In the genomic region with DNA sequence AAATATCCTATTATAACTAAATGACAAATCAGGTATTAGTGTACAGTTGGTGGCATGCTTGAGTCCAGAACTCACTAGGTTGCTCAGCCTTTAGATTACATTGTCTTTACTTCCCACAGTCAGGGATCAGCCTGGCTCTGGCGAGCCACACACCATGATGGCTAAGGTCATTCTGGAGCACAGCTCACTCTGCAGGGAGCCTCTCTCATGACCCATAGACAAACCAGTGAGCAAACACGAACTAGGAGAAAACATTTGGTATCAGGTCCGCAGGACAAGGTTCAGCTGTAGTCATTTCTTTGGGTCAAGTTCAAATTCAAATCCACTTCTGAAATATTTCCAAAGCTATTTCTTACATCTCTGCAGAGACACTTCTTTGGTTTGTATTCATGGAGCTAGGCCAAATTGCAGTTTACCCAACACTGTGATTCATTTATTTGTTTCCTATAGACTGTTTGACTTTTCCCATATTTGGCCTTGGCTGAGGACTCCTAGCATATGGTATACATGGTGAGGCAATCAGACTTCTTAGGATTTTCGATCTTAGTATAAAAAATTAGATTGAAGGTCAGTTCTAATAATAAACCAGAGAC, we compare ENCODE assay signal across 17 mouse cellular contexts.
DNase-seq lines count a peak whose midpoint lies in the region; ATAC-seq and TF ChIP-seq lines count a peak whose summit lies in the region.
"Had no signal": no experiment of that assay in that cellular context is flagged by ENCODE, and none has a peak within 500 bp of the region (broad histone marks: within the 10 kb centered on the region; RNA-seq: fewer than 3 reads in every experiment).

No protein-coding gene starts in this region.

- no peaks in the 10 kb centered on the region for H3K9me3 ChIP-seq in liver, postnatal 0 days (ENCODE audit: low read length)
- H3K9me3 ChIP-seq in forebrain, embryonic 11.5 days (ENCODE audit: control insufficient read depth, low read length), result no peaks in the 10 kb centered on the region
- H3K9me3 ChIP-seq: heart, embryonic 15.5 days; hindbrain, embryonic 10.5 days; kidney, embryonic 15.5 days; limb, embryonic 15.5 days; megakaryocyte, embryonic 14.5 days had no signal

- peak; percentile 6; the same call in 1 of the 2 replicates for TF ChIP-seq EP300 in liver, postnatal 0 days (IDR thresholded peaks at IDR 0.05; ENCODE audit: low read depth)

- no peaks in the 10 kb centered on the region for H3K27me3 ChIP-seq in cerebellum, adult 2 months (ENCODE audit: control insufficient read depth, insufficient read depth, low read length)
- no peaks in the 10 kb centered on the region for H3K27me3 ChIP-seq in liver, adult 2 months (ENCODE audit: control insufficient read depth, insufficient read depth, low read length)
- no peaks in the 10 kb centered on the region for H3K27me3 ChIP-seq in liver, postnatal 0 days (ENCODE audit: insufficient read depth, low read length)
- no peaks in the 10 kb centered on the region for H3K27me3 ChIP-seq in forebrain, embryonic 11.5 days (ENCODE audit: control insufficient read depth, insufficient read depth, low read length)
- H3K27me3 ChIP-seq: heart, embryonic 15.5 days; kidney, embryonic 15.5 days; limb, embryonic 15.5 days; megakaryocyte, embryonic 14.5 days had no signal

- peak overlapping the region; percentile 61 for H3K4me2 ChIP-seq in liver, postnatal 0 days (ENCODE audit: low read depth, low read length)
- H3K4me2 ChIP-seq in forebrain, embryonic 11.5 days (ENCODE audit: low read depth, low read length, severe bottlenecking), result no peak overlapping the region
- H3K4me2 ChIP-seq: heart, embryonic 15.5 days; kidney, embryonic 15.5 days; limb, embryonic 15.5 days had no signal

- H3K9ac ChIP-seq in liver, adult 2 months (ENCODE audit: low read depth, low read length), result no peak overlapping the region
- peak overlapping the region; percentile 27 for H3K9ac ChIP-seq in liver, postnatal 0 days (replicated peaks)
- no peak overlapping the region for H3K9ac ChIP-seq in forebrain, embryonic 11.5 days (ENCODE audit: low read length)
- H3K9ac ChIP-seq: heart, embryonic 15.5 days; kidney, embryonic 15.5 days; limb, embryonic 15.5 days had no signal

- peaks cover 17% of the 10 kb centered on the region for H3K4me1 ChIP-seq in cerebellum, adult 2 months (ENCODE audit: control insufficient read depth, insufficient read depth, low read length)
- H3K4me1 ChIP-seq in liver, adult 2 months (ENCODE audit: control insufficient read depth, insufficient read depth, low read length), result peaks cover 39% of the 10 kb centered on the region
- H3K4me1 ChIP-seq in liver, postnatal 0 days (ENCODE audit: insufficient read depth), result peaks cover 77% of the 10 kb centered on the region
- no peaks in the 10 kb centered on the region for H3K4me1 ChIP-seq in forebrain, embryonic 11.5 days (replicated peaks; ENCODE audit: control insufficient read depth, insufficient read depth, low read length)

- WGBS in cerebellum, adult 2 months, result 15% methylated on average over 4 of the region's 4 CpGs
- 18% methylated on average over 4 of the region's 4 CpGs for WGBS in liver, adult 2 months
- 51% methylated on average over 4 of the region's 4 CpGs for whole genome bisulfite sequencing in liver, postnatal 0 days (ENCODE audit: insufficient replicate concordance)
- WGBS in forebrain, embryonic 11.5 days, result 72% methylated on average over 4 of the region's 4 CpGs

- no peaks in the 10 kb centered on the region for H3K36me3 ChIP-seq in liver, adult 2 months (ENCODE audit: control insufficient read depth, insufficient read depth, low read length)
- H3K36me3 ChIP-seq in liver, postnatal 0 days (replicated peaks; ENCODE audit: insufficient read depth, low read length), result no peaks in the 10 kb centered on the region
- H3K36me3 ChIP-seq in forebrain, embryonic 11.5 days (ENCODE audit: control insufficient read depth, insufficient read depth, low read length), result no peaks in the 10 kb centered on the region
- H3K36me3 ChIP-seq: heart, embryonic 15.5 days; hindbrain, embryonic 10.5 days; kidney, embryonic 15.5 days; limb, embryonic 15.5 days had no signal

- H3K79me2 ChIP-seq in liver, adult 2 months (ENCODE audit: control insufficient read depth, insufficient read depth, low read length), result no peaks in the 10 kb centered on the region

- no peak overlapping the region for H3K4me3 ChIP-seq in cerebellum, adult 2 months (replicated peaks; ENCODE audit: insufficient read depth, low read depth, low read length)
- H3K4me3 ChIP-seq in liver, adult 2 months (ENCODE audit: insufficient read depth, low read depth, low read length), result no peak overlapping the region
- peak overlapping the region; percentile 31 for H3K4me3 ChIP-seq in liver, postnatal 0 days (ENCODE audit: low read depth, low read length)
- H3K4me3 ChIP-seq in forebrain, embryonic 11.5 days (ENCODE audit: low read depth, low read length), result no peak overlapping the region
- H3K4me3 ChIP-seq: heart, embryonic 15.5 days; hindbrain, embryonic 10.5 days; kidney, embryonic 15.5 days; limb, embryonic 15.5 days; megakaryocyte, embryonic 14.5 days had no signal

- no peak overlapping the region; the same call in 1 of the 2 replicates for H3K27ac ChIP-seq in cerebellum, adult 2 months (ENCODE audit: insufficient read depth, low read length)
- no peak overlapping the region for H3K27ac ChIP-seq in liver, adult 2 months (replicated peaks; ENCODE audit: insufficient read depth, low read depth, low read length)
- H3K27ac ChIP-seq in liver, postnatal 0 days (ENCODE audit: low read depth), result peak overlapping the region; percentile 82
- H3K27ac ChIP-seq in forebrain, embryonic 11.5 days (ENCODE audit: low read depth, low read length), result no peak overlapping the region
- H3K27ac ChIP-seq: heart, embryonic 15.5 days; hindbrain, embryonic 10.5 days; kidney, embryonic 15.5 days; limb, embryonic 15.5 days had no signal

- peak; percentile 42 to 62 for DNase-seq in cerebellum, adult 2 months
- no peak for DNase-seq in cerebellum, postnatal 14 days
- DNase-seq in liver, adult 2 months (ENCODE audit: extremely low read depth, low read depth, low spot score), result peak; percentile 94
- no peak for DNase-seq in liver
- DNase-seq in brain, adult 2 months (ENCODE audit: low read depth, low spot score), result peak; percentile 46
- no peak for DNase-seq in liver, postnatal 0 days
- no peak for DNase-seq in spleen, postnatal 14 days (ENCODE audit: low spot score in 2 of 2)
- DNase-seq in forebrain, embryonic 11.5 days (ENCODE audit: low spot score), result no peak
- DNase-seq: adrenal gland, postnatal 14 days; layer of hippocampus, postnatal 36 days had no signal

- no peak for TF ChIP-seq POLR2A in cerebellum, adult 2 months (IDR thresholded peaks at IDR 0.05; ENCODE audit: borderline replicate concordance, insufficient read depth, low read length)
- no peak for TF ChIP-seq POLR2A in liver, adult 2 months (IDR thresholded peaks at IDR 0.05; ENCODE audit: extremely low read depth, insufficient read depth, low read length)

- TF ChIP-seq CTCF in cerebellum, adult 2 months (IDR thresholded peaks at IDR 0.05; ENCODE audit: borderline replicate concordance, insufficient read depth, low read depth, low read length), result no peak
- TF ChIP-seq CTCF in liver, adult 2 months (IDR thresholded peaks at IDR 0.05; ENCODE audit: low read depth, low read length), result no peak
- no peak for TF ChIP-seq CTCF in liver, postnatal 0 days (IDR thresholded peaks at IDR 0.05; ENCODE audit: low read depth)

- peak; percentile 41 for ATAC-seq in liver, postnatal 0 days
- ATAC-seq in forebrain, embryonic 11.5 days (replicated peaks; ENCODE audit: low FRiP score), result no peak
- ATAC-seq: forebrain, embryonic 14.5 days; midbrain, embryonic 16.5 days had no signal

Comparison
In these comparisons a context has a peak if more than half of its experiments do, and no peak if none do; other contexts are left out.
1. DNase-seq: peak in cerebellum, adult 2 months (2 of 2), liver, adult 2 months (single experiment) and brain, adult 2 months (single experiment); none in cerebellum, postnatal 14 days (0 of 2), liver (single experiment), liver, postnatal 0 days (single experiment), spleen, postnatal 14 days (0 of 2) and forebrain, embryonic 11.5 days (single experiment).